Mouse (Mus musculus): ENCODE measurements around the gene Rnf150.

GRCm38 (mm10) chr8:82864521-82864818, 1.3 kb downstream of the Rnf150 start:
- TF ChIP-seq ZC3H11A (IDR thresholded peaks at IDR 0.05; ENCODE audit: borderline replicate concordance, low read depth, low read length) (no peak), ZNF384 (IDR thresholded peaks at IDR 0.05; ENCODE audit: low read depth, low read length) (no peak), HCFC1 (IDR thresholded peaks at IDR 0.05; ENCODE audit: borderline replicate concordance, insufficient read depth, low read length) (no peak), MAFK (IDR thresholded peaks at IDR 0.05; ENCODE audit: insufficient read depth, low read depth, low read length) (no peak), CHD2 (IDR thresholded peaks at IDR 0.05; ENCODE audit: low read depth, low read length) (no peak)
